Mouse (Mus musculus) adrenal gland, adult 18-20 months (tissue): ENCODE measurements at regions not wholly inside any gene's neighbourhood (a gene's known extent, or its start where the extent isn't known, plus 50 kb on each side); places are given as distances from the start of the nearest gene placed in this dataset.

ENCODE experiments used
- DNase-seq, 2 experiments: peaks; one replicate each; pipeline ENCODE4 v3.0.0; 2021 to 2022; ENCODE audit warnings: low spot score in 2 of 2

DNA sequence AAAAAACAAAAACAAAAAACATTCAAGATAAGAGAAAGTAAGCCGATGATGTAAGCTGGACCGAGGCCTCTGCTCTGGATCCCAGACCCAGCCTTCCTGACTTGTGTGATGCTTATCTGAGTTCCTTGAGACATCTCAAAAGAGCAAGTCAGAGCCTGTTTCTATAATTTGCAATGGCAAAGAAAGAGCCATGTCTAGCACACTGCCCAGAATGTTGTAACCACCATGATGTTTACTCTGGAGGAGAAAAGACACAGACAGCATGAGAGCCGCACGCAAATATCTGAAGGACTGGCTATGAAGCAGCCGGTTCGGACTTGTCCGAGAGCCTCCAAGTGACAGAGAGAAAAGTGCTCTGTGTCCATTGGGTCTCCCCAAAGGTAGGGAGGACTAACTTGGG lies 52.2 kb upstream of the C1qtnf3 start:
- no peak for DNase-seq

DNA sequence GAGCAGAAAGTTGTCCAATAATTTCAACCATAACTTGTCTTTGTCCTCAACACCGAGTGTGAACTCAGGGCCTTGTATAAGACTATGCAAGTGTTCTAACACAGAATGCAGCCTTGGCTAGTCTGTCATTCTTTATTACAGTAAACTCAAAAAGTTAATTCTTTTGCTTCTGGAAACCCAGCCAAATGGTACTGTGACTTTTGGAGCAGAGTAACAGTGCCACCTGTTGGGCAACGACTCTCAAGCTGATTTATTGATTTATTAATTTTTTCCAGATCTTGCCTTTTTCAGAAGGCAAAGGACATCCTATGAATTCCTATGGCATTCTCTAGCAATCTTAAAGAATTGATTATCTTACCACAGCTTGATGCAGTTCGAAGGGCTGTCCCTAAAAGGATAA lies 51.1 kb upstream of the C1qtnf3 start:
- DNase-seq, result peak; percentile 17 to 37

DNA sequence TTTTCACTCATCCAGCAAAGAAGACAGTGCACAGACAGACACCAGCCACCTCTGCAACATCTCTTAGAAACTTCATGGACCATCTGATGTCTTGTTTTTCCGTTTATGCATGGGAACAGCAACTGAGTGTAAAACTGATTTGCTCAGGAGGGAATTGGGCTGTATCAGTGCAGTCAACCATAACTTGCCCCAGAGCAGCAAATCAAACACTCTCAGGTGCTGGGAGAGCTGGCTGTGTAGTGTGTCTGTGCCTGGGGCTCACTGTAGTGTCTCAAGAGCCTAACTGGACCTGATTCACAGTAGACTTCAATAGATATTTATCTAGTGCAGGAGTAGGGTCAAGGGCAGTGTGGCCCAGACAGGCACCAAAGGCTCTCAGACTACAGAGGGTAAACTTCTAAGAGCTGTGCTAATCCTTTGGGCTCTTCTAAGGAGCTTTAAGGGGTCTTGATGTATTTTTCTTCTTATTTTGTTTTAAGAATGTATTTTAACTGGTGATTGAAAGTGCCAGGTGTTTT lies 50.3 kb upstream of the C1qtnf3 start:
- DNase-seq, result no peak
